Mouse (Mus musculus): Measurements from ENCODE around the gene Mgat4a.

DNA sequence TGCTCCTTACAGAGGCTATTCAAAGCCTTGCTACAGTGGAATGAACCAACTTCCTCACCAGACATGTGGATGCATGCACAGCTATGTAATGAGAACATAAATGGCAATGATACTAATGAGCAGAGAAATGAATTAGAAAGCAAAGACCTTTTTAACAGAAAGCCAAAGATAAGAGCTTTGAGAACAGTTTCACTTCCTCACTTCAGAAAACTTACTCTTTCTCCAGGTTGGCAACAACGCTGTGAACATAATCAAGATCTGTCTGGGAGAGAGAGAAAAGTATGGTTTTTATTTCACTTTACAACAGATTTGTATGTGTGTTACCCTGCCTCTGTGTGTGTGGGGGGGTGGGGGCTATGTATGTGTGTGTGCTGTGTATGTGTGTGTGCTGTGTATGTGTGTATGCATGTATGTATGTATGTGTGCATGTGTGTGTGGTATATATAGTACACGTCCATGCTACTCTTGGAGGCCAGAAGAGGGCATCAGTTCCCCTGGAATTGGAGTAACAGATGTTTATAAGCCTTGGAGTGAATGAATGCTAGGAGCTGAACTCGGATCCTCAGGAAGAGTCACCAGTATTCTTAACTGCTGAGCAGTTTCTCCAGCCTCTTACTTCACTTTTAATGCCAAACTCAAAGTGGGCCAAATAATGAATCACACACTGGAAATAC lies 74.4 kb downstream of the Mgat4a start:
- TF ChIP-seq EP300 (IDR thresholded peaks at IDR 0.05; ENCODE audit: low read depth in 1 of 2, low read length in 2 of 2) (peak; percentile 48; a peak in 2 of 4 replicates), ZMIZ1 (IDR thresholded peaks at IDR 0.05; ENCODE audit: low read depth, low read length) (no peak), MXI1 (IDR thresholded peaks at IDR 0.05; ENCODE audit: low read depth, low read length) (peak; percentile 78), CTCF (IDR thresholded peaks at IDR 0.05 in 2 of 3, conservative IDR thresholded peaks at IDR 0.05 in 1 of 3; ENCODE audit: control insufficient read depth in 1 of 3, insufficient read depth in 1 of 3, low read depth in 2 of 3, low read length in 3 of 3, poor library complexity in 1 of 3, severe bottlenecking in 1 of 3) (peak; percentile 20 to 66 (median 32); a peak in 3 of 6 replicates), BHLHE40 (IDR thresholded peaks at IDR 0.05; ENCODE audit: borderline replicate concordance, low read depth, low read length) (no peak), TAL1 (IDR thresholded peaks at IDR 0.05; ENCODE audit: low read length) (no peak)

Measured in MEL (cell line).